Mouse (Mus musculus) midbrain, embryonic 11.5 days (tissue): ENCODE measurements around the gene Trp53bp1. TPM values are rescaled to one million over a fixed set of nuclear protein-coding genes. Genes with fewer than 3 reads are reported as not detected.
A peak's percentile ranks its signal among the peaks of the same experiment; 100 is the strongest.

Experiments used
- ATAC-seq: fragments of 200-750 bp; cut with Nextera tagmentation; 2 replicates; pipeline ENCODE4 v1.8.0; 2017; ENCODE audit warnings: moderate TSS enrichment, moderate library complexity; ENCODE audit not compliant: low FRiP score
- DNase-seq: peaks from one replicate; pipeline ENCODE4 v3.0.0; 2015; ENCODE audit warnings: low spot score; ENCODE audit errors: missing footprints
- H3K27ac ChIP-seq: fragments of 300-500 bp; sonication (generic); 2 replicates; pipeline ENCODE4 v1.5.1; 2014; ENCODE audit warnings: low read depth, low read length
- H3K27me3 ChIP-seq: fragments of 300-500 bp; sonication (generic); 2 replicates; pipeline ENCODE4 v1.6.1; 2014; ENCODE audit warnings: mild to moderate bottlenecking, low read length, moderate library complexity, mixed read lengths; ENCODE audit not compliant: control insufficient read depth, insufficient read depth
- H3K36me3 ChIP-seq: fragments of 300-500 bp; sonication (generic); 2 replicates; pipeline ENCODE4 v1.6.1; 2014; ENCODE audit warnings: mild to moderate bottlenecking, low read length, moderate library complexity, mixed read lengths; ENCODE audit not compliant: control insufficient read depth, insufficient read depth
- H3K4me1 ChIP-seq: fragments of 300-500 bp; sonication (generic); 2 replicates; pipeline ENCODE4 v1.6.1; 2014; ENCODE audit warnings: low read length; ENCODE audit not compliant: control insufficient read depth, insufficient read depth
- H3K4me2 ChIP-seq: fragments of 300-500 bp; sonication (generic); 2 replicates; pipeline ENCODE4 v1.6.1; 2014; ENCODE audit warnings: mild to moderate bottlenecking, moderate library complexity
- H3K4me3 ChIP-seq: fragments of 300-500 bp; sonication (generic); 2 replicates; pipeline ENCODE4 v1.5.1; 2014; ENCODE audit warnings: low read depth, low read length
- H3K9ac ChIP-seq: fragments of 300-500 bp; sonication (generic); 2 replicates; pipeline ENCODE4 v1.6.1; 2014; ENCODE audit warnings: low read length
- H3K9me3 ChIP-seq: fragments of 300-500 bp; sonication (generic); 2 replicates; pipeline ENCODE4 v1.6.1; 2016; ENCODE audit warnings: low read length; ENCODE audit not compliant: control insufficient read depth
- WGBS: fragments of 180-500 bp; shearing (Covaris S2); extraction: QIAGEN DNeasy Blood & Tissue Kit; methylation state at CpG from one replicate; pipeline ENCODE4 v1.1.7; 2014; 5-methylcytosine and 5-hydroxymethylcytosine counted together
- polyA plus RNA-seq: library from polyadenylated mRNA; unstranded; fragments of >200 nt; fragmentation: Nextera tagmentation; extraction: Ambion mirVana; gene quantifications from 2 replicates; pipeline ENCODE4 v1.2.1, GENCODE M21; 2014

Trp53bp1 gene
- polyA plus RNA-seq, 1 experiment from 2014 or later = 132 TPM

DNA sequence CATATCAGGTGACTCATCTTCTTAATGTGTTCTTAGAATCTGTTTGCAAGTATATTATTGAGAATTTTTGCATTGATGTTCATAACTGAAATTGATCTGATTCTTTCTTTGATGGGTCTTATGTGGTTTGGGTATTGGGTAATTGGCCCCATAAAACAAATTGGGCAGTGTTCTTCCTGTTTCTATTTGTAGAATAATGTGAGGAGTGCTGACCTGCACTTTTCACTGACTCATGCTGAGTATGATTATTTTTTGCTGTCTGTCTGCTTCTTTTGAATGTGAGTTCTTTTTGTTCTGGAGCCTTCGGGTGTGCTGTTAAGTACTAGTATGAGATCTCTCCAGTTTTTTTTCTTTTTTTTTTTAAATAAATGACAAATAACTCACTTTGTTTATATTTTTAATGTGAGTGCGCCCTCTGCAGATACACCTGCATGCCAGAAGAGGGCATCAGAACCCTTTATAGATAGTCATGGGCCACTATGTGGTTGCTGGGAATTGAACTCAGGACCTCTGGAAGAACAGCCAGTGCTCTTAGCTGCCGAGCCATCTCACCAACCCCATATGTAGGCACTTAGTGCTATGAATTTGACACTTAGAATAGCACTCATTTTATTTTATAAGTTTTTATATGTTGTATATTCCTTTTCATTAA is 92.3 kb downstream of the Trp53bp1 start:
- H3K4me1 ChIP-seq = no peaks in the 10 kb centered on the region
- H3K9me3 ChIP-seq = no peaks in the 10 kb centered on the region
- no peak overlapping the region for H3K4me3 ChIP-seq
- no peak overlapping the region for H3K9ac ChIP-seq
- DNase-seq = no peak
- H3K36me3 ChIP-seq = peaks cover 13% of the 10 kb centered on the region
- WGBS = 88% methylated on average over 3 of the region's 3 CpGs
- H3K27ac ChIP-seq = no peak overlapping the region
- no peaks in the 10 kb centered on the region for H3K27me3 ChIP-seq
- no peak for ATAC-seq
- no peak overlapping the region for H3K4me2 ChIP-seq

DNA sequence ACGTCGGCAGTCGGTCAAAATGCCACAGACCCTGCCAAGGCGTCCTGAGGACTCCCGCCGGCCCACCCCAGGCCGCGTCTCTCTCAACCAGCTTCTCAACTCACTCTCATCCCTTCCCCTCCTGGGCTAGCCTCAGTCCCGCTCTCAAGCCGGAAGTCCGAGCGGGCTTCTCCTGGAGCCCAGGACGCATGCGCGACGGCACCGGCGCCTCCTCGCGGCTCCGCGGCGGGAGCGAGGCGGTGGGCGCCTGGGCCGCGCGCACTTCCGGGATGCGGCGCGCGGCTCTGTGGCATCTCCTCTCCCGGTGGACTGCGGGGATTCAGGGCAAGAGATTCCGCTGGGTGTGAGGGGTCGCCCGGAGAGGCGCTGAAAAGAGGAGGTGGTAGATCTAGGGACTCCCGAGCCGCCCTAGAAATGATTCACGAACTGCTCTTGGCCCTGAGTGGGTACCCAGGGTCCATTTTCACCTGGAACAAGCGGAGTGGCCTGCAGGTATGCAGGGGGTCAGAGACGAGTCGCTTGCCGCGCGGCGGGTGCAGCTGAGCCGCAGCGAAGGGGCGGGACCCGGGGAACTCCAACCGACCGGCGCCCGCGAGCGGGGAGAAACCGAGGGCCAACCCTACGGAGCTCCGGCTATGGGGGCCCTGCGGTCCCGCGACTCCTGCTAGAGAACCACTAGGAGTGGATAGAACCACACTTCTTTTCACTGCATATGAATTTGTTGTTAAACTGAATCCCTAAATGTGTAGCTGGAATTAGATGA is 100.0 kb downstream of the Trp53bp1 start, which contains the start of gene Zscan29:
TSS of gene Zscan29 (minus strand) at position 146 of the 763 bp plus-strand sequence.
- Histone ChIP-seq H3K4me1 (peaks cover 20% of the 10 kb centered on the region), H3K9me3 (no peaks in the 10 kb centered on the region), H3K27ac (peak within 1 kb of the TSS; percentile 64; the same call in 1 of the 2 replicates), H3K36me3 (peaks cover 3% of the 10 kb centered on the region), H3K27me3 (no peaks in the 10 kb centered on the region), H3K4me3 (peak within 1 kb of the TSS; percentile 72), H3K4me2 (peak within 1 kb of the TSS; percentile 82), H3K9ac (peak within 1 kb of the TSS; percentile 84)
- WGBS = under 1% methylated on average over 65 of the region's 66 CpGs
- DNase-seq = peak; percentile 99
- ATAC-seq = peak; percentile 98

DNA sequence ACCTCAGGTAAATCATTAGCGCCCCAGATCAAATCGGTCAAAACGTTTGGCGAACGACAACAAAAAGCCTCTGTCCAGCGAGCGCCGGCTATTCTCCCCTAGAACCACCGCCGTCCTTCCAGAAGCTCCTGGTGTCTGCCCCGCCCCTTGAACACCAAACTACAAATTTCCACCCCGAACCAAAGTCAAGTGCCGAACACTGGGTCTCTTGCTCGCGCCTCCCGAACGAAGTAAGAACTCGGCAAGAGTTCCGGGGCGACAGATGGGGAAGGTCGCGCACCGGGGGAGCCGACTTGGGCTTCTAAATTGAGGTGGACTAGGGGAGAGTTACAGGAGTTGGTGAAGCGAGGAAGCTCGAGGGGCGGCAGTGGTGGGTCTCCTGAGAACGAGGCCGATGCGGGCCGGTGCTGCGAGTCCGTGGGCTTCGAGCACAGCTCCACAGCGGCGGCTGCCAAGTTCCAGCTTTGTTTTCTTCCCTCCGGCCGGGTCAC is 100.7 kb downstream of the Trp53bp1 start, which contains the start of gene Tubgcp4:
TSS of gene Tubgcp4 (plus strand) at position 174 of the 491 bp plus-strand sequence.
- Histone ChIP-seq H3K9me3 (no peaks in the 10 kb centered on the region), H3K9ac (peak within 1 kb of the TSS; percentile 84), H3K4me2 (peak within 1 kb of the TSS; percentile 82), H3K4me3 (peak within 1 kb of the TSS; percentile 72), H3K27me3 (no peaks in the 10 kb centered on the region), H3K27ac (peak within 1 kb of the TSS; percentile 64; the same call in 1 of the 2 replicates), H3K4me1 (peaks cover 20% of the 10 kb centered on the region), H3K36me3 (peaks cover 6% of the 10 kb centered on the region)
- ATAC-seq (no peak; the same call in 1 of the 2 replicates), DNase-seq (no peak)
- WGBS = under 1% methylated on average over 38 of the region's 38 CpGs

DNA sequence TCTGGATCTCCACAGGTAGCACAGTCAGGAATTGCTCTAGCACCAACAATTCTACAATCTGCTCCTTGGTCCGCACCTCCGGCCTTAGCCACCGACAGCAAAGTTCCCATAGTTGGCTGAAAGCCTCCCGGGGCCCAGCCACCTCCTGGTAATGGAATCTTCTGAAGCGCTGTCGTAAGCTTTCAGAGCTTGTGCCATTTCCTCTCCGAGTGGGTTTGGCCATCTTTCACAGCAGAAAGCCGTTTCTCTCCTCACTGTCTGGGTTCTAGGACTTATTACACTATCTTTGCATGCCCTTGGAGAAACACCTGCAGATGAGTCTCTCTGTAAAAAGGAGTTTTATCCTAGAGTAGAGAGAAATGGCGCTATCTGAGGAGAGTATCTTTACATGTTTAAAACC is 101.3 kb downstream of the Trp53bp1 start:
- no peak for ATAC-seq
- H3K4me3 ChIP-seq = peak overlapping the region; percentile 72
- peak overlapping the region; percentile 84 for H3K9ac ChIP-seq
- no peaks in the 10 kb centered on the region for H3K9me3 ChIP-seq
- H3K27me3 ChIP-seq = no peaks in the 10 kb centered on the region
- H3K36me3 ChIP-seq = peaks cover 6% of the 10 kb centered on the region
- H3K4me2 ChIP-seq = peak overlapping the region; percentile 82
- no peak overlapping the region for H3K27ac ChIP-seq
- 9% methylated on average over 9 of the region's 9 CpGs for WGBS
- peak; percentile 88 for DNase-seq
- peaks cover 20% of the 10 kb centered on the region for H3K4me1 ChIP-seq

DNA sequence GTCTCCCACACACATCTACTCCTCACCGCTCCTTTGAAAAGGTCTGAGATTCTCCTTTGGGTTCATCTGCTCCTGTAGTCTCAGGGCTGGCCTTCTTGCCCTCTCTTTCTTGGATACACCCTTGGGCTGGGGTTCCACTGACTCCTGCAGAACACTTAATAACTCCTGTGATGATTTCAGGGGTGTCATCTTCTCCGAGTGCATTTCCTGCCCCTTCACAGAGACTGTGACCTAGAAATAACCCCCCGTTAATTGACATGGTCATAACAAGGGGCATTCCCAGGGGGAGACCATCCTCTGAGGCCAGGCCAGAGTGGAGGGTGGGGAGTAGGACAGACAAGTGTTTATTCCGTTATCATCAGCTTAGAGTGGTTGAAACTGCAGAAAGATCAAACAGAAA is 102.0 kb downstream of the Trp53bp1 start:
- no peak for DNase-seq
- peaks cover 20% of the 10 kb centered on the region for H3K4me1 ChIP-seq
- no peak overlapping the region for H3K27ac ChIP-seq
- peak overlapping the region; percentile 84 for H3K9ac ChIP-seq
- H3K4me3 ChIP-seq = peak overlapping the region; percentile 72; the same call in 1 of the 2 replicates
- no peaks in the 10 kb centered on the region for H3K27me3 ChIP-seq
- peaks cover 6% of the 10 kb centered on the region for H3K36me3 ChIP-seq
- H3K4me2 ChIP-seq = peak overlapping the region; percentile 82
- ATAC-seq = no peak
- 75% methylated on average over 4 of the region's 4 CpGs for WGBS
- no peaks in the 10 kb centered on the region for H3K9me3 ChIP-seq

DNA sequence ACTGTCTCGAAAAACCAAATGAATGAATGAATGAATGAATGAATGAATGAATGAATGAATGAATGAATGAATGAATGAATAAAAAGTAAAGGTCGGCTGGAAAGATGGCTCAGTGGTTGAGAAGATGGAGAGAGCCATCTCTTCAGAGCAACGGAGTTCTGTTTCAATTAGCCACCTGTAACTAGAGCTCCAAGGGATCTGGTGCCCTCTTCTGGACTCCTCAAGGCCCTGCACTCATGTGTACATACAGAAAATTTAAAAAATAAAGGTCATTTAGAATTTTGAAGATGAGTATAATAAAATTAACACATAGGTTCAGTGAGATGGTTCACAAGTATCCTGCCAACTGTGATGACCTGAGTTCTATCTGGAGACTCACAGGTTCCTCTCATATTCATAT is 118.1 kb downstream of the Trp53bp1 start:
- WGBS = 84% methylated on average over 3 of the region's 3 CpGs
- Histone ChIP-seq H3K9me3 (no peaks in the 10 kb centered on the region), H3K9ac (no peak overlapping the region), H3K27ac (no peak overlapping the region), H3K4me3 (no peak overlapping the region), H3K4me1 (no peaks in the 10 kb centered on the region), H3K27me3 (no peaks in the 10 kb centered on the region), H3K4me2 (no peak overlapping the region), H3K36me3 (peaks cover 7% of the 10 kb centered on the region)
- ATAC-seq (no peak), DNase-seq (no peak)

DNA sequence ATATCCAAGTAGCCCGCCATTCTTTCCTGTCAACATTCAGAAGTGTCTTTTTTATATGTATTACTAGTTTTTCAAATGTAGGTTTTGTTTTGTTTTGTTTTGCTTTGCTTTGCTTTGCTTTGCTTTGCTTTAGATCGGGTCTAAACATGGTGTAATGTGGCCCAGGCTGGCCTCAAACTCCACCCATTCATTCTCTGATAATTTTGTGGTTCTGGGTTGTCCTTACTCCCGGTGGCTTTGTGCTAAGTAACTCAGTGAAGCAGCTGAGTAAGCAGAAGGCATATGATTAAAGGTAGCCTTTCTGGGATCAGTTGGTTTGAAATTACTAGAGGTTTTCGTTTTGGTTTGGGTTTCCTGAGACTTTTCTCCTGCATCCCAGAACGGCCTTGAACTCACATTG is 121.5 kb downstream of the Trp53bp1 start:
- H3K9ac ChIP-seq = no peak overlapping the region
- H3K4me2 ChIP-seq = no peak overlapping the region
- no peaks in the 10 kb centered on the region for H3K27me3 ChIP-seq
- no peak overlapping the region for H3K27ac ChIP-seq
- no peaks in the 10 kb centered on the region for H3K9me3 ChIP-seq
- H3K36me3 ChIP-seq = peaks cover 5% of the 10 kb centered on the region
- WGBS = 90% methylated on average over 5 of the region's 5 CpGs
- no peaks in the 10 kb centered on the region for H3K4me1 ChIP-seq
- ATAC-seq = no peak
- H3K4me3 ChIP-seq = no peak overlapping the region
- DNase-seq = no peak
